Mouse (Mus musculus): Measurements from ENCODE around the gene Hnrnpul1.

The Hnrnpul1 gene

DNA sequence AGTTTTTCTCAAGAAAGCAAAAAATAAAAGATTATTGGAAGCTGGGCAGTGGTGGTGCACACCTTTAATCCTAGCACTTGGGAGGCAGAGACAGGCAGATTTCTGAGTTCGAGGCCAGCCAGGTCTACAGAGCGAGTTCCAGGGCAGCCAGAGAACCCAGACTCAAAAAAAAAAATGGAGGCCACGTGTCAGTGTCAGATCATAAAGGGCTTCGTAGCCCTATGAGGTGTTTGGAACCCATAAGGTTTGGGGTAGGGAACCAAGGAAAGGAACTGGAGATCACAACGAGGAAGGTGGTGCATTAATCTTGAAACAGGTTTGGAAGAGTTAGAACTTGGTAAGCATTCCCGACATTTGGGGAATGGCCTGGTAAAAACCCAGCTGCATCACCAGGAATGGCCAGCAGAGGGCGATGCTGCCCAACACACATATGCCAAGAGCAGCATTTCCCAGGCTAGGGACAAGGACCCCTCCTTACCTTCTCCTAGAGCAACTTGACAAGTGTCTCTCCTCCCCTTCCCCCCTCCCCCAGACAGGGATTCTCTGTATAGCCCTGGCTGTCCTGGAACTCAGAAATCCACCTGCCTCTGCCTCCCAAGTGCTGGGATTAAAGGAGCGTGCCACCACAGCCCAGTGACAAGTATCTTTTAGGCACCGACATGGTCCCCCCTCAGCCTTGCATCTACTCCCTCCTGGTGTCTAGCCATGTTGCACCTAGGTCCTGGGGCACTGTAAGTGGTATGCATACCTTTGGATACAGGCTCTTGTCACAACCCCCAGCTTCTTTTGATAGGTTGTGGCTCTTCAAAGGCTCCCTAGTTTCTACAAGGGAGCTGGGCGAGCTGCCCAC lies 34.6 kb downstream of the Hnrnpul1 start:
- peak; percentile 65 for DNase-seq (ENCODE audit: low read depth, low spot score)

DNA sequence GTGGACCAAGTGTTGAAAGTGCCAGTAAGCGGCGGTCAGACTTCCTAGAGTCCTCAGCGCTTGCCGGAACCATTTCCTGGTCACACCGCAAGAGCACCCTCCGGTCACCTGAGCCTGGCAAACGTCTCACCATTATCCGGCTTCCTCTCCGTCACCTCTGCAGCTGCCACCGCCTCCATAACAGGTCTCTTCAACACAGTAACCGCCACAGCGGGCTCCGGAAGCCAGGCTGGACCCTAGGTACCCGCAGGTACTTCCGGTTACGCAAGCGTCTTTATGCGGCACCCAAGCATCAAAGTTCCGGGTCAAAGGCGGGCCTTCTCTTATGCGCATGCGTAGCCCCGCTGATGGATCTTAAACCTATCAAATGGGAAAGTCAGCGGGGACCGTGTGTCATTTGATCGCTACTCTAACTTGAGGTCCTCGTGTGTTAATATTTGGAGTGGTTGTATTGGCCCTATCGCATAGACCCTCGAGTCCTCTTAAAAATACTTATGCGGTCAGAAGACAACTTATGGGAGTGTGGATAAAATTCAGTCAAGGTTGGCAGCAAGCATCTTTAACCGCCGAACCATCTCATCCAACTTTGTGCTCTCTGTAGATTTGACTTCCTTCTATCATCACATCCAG lies 35.7 kb downstream of the Hnrnpul1 start, which contains the start of gene Ccdc97:
Ccdc97 (minus strand) TSS at position 301 of the 630 bp plus-strand sequence.
- DNase-seq (ENCODE audit: low read depth, low spot score) = peak; percentile 94

DNA sequence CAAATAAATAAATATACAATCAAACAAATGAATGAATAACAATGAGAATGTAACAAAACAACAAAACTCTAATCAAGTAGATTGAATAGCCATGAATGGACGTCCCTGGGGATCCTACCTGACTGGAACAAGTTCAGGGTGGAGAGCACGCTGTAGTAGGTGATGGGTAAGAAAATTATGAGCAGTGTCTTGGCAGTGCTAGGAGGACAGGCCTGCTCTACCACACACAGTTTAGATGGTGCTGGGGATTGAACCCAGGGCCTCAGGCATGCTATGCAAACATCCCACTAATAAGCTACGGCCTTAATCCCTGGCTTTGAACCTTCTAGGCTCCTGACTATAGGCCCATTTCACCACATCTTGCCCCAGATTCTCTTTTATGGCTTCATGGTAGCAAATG lies 37.1 kb downstream of the Hnrnpul1 start:
- no peak for DNase-seq (ENCODE audit: low read depth, low spot score)

DNA sequence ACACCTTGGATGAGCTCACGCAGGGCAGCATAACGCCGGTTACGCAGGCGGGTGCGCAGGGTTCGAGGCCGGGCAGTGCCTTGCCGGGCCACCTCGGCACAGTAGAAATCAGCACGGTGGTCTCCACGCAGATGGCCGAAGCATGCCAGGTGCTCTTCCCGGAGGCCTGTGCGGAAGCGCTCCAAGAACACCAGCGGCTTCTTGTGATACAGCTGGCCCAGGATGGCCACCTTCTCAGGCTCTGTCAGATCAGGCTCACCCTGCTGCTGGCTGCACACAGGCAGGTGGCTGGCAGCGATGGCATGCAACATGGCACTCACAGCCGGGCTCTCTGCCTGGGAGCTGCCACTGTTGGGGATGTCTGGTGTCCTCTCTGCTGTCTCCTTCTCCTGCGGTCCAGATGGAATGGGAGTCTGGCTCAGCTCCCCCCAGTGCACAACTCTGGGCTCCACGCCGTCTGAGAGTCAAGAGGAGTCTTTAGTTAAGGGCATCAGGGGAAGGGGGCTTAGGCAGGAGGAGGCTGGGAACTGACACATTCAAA lies 38.8 kb downstream of the Hnrnpul1 start:
- DNase-seq (ENCODE audit: low read depth, low spot score) = no peak

DNA sequence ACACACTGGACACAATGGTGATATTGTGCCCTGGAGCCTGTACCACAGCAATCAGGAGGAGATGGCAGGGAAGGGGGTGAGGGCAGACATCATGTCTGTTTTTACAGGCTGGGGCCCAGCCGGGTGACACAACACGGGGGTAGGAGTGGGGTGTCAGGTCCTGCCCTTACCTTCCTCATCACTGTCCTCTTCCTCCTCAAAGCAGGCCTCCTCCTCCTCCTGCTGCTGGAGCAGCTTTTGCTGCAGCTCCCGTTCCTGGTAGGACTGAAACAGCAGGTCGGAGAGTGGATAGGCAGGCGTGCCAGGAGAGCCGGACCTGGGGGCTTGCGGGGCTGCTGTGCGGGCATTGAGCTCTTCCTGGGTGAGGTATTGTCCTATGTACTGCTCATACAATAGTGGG lies 40.0 kb downstream of the Hnrnpul1 start:
- DNase-seq (ENCODE audit: low read depth, low spot score) = no peak

DNA sequence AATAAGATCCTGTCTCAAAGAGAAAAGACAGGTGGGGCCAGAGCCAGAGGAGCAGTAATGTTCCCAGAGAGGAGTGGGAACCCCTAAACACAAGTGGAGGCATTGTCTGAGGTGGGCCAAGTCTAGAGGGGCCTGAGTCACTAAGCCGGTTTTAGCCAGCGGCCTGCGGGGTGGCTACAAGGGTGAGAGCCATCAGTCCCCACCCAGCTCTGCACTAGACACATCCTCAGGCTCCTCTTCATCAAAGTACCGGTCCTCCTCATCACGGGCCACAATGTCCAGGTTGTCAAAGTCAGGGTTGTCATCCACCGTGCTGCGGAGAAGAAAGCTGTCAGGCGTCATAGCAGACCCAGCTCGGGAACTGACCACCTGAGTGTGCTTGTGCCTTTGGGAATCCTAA lies 41.8 kb downstream of the Hnrnpul1 start:
- DNase-seq (ENCODE audit: low read depth, low spot score) = no peak

DNA sequence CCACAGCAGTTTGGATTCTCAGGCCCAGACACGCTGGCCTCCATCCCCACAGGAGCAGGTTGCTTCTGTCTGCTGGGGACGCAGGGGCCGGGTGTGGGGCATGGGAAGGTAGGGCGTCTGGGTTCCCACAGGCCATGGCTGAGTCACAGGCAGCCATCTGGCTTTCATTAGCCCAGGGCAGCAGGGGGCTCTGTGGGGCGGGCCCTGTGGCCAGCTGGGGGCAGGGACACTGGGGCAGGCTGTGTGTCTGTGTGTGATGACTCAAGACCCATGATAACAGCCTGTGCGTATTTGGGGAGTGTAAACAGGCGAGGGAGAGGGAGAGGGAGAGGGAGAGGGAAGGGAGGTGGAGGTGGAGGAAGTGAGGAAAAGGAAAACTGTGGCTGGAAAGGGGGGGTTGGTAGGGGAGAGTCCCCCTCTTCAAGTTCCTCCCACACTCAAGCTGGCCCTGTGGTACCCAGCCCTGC lies 42.8 kb downstream of the Hnrnpul1 start:
- DNase-seq (ENCODE audit: low read depth, low spot score) = no peak

DNA sequence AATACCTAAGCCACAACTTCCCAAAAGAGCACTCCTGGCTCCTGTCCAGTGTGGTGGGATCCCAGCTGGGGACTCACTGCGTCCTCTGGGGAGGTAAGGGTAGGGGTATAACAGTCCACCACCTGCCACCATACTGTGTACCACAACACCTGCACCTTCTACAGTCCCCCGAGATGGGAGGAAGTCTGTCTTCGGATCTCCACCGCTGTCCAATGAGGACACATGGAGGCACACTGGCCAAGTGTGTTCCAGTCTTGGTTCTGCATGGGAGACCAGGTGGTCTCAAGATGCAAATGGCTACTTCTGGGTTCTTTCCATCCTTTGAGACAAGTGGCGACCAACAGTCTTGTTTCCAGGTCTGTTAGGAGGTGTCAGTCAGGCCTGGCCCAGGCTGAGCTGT lies 43.4 kb downstream of the Hnrnpul1 start:
- no peak for DNase-seq (ENCODE audit: low read depth, low spot score)

DNA sequence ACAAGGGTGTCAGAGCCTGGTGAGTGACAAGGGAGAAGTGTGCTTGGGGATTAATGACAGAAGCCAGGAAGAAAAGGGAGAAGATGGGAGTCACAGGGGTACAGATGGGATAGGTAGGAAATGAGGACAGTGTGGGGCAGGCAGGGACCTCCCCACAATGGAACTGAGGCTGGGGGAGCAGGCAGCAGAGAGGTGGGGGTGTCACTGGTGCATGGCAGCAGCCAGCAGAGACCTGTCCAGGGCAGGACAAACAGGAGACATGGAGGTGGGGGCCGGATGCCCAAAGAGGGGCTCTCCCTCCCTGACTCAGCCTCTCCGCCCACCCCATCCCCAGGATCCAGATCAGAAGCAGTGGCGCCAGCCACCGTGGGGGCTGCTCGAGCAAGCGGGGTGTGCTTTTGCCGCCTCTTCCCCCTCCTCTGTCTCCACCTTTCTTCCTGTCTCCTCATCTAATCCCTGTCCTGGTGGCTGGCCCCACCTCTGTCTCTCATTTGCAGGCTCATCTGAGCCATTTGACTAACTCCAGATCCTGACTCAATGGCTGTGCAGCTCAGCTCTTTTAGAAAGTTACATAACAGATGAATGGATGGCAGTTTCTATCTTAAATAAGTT lies 43.9 kb downstream of the Hnrnpul1 start:
- DNase-seq (ENCODE audit: low read depth, low spot score) = no peak

DNA sequence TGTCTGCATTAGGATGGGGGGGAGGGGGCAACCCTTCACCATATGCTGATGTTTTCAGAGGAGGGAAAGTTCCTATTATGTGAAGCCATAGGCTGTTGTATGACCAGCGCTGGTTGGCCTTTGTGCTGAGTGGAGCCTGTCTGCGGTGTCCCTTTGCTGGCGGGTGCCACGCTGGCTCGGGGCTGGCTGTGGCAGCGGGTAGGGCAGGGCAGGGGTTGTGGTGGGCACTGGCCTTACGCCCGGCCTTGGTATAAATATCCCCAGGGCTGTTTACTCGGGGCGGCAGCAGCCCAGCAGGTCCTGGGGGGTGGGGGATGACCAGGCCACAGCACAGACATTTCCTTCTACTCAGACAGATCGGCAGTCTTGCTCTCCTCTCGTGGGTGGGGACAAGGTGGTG lies 44.6 kb downstream of the Hnrnpul1 start:
- DNase-seq (ENCODE audit: low read depth, low spot score) = no peak

DNA sequence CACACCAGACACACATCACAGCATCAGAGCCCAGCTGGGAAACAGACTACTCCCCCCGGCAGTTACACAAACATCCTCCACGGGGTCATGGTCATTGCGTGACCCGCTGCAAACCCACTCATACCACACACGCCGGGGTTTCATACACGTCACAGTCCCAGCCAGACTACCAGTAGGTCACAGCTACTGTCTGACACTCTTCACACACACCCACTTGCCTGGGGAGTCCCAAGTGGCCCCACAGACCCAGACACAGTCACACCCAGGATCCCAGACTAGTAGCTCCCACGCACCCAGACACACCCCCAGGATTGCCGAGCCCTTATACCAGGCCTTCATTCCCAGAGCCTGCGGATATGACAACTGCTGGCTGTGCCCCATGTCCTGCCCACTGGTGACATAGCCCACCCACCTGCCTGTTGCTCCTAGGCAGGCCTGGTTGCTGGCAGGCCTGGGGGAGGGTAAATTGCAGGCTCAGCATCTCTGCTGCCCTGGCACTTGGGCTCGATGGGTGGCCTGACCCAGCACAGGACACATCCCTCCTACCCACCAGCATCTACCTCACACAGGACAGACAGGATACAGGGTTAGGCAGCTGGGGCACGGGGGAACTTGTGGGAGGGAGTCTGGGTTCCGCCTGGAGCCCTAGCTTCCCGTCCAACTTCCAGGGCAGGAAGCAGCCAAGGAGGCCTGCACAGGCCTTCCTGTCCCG lies 46.8 kb downstream of the Hnrnpul1 start:
- DNase-seq (ENCODE audit: low read depth, low spot score) = no peak

DNA sequence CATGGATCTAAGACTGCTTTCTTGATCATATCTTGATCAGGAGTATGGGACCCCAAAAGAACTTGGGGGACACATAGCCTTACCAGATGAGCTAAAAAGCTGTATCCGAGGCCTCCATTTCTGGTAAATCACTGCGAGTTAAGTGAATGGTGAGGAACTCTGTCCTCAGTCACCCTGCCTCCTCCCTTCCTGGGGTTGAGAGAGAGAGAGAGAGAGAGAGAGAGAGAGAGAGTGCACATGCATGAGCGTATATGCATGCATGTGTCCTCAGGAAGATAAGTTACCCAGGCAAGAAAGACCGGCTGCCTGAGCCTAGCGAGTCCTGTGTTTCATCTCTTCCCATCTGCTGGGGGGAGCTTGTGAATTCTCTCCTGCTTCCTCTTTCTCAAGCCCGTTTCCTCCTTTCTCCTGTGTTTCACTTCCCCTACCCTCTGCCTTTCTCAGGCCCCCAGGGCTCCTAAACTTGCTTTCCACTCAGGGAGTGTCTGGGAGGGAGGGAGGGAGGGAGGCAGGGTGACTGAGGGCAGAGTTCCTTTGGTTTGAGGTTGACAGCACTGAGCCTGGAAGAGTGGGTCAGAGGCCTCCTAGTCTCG lies 47.9 kb downstream of the Hnrnpul1 start:
- no peak for DNase-seq (ENCODE audit: low read depth, low spot score)

DNA sequence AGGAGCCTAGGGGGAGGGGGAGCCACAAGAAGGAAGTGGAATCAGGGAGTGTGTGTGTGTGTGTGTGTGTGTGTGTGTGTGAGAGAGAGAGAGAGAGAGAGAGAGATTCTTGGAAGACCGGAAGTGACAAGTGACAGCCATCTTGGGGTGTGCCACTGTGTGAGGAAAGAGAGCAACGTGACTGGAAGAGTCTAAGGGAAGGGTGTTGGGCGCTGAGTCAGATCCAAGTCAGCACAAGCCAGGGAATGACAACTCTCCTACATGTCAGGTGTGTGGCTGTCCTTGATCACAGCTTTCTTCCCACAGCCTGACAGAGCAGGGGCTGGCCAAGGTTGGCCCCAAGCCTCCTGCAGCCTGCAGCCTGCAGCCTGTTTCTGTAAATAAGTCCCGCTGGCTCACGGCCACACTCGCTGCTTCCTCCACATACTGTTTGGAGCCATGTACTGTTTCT lies 48.7 kb downstream of the Hnrnpul1 start:
- no peak for DNase-seq (ENCODE audit: low read depth, low spot score)

DNA sequence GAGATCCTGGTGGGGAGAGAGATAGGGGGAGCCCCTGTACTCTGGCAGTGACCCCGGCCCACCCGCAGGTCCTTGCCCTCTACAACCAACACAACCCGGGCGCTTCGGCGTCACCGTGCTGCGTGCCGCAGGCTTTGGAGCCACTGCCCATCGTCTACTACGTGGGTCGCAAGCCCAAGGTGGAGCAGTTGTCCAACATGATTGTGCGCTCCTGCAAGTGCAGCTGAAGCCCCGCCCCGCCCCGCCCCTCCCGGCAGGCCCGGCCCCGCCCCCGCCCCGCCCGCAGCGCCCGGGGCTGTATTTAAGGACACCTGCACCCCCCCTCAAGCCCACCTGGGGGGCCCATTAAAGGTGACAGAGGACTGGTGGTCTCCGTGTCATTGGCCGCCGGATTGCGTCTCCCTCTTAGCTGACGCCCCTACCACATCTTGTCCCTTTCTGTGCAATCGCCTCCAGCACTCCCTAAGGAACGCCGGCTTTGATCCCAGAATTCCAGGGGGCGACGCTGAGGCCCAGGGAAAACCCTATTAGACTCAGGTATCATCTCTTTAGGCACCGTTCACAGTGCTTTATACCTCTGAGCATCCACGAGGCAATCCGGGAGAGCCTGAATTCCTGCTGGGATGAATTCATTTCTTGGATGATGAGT lies 49.7 kb downstream of the Hnrnpul1 start:
- no peak for DNase-seq (ENCODE audit: low read depth, low spot score)

DNA sequence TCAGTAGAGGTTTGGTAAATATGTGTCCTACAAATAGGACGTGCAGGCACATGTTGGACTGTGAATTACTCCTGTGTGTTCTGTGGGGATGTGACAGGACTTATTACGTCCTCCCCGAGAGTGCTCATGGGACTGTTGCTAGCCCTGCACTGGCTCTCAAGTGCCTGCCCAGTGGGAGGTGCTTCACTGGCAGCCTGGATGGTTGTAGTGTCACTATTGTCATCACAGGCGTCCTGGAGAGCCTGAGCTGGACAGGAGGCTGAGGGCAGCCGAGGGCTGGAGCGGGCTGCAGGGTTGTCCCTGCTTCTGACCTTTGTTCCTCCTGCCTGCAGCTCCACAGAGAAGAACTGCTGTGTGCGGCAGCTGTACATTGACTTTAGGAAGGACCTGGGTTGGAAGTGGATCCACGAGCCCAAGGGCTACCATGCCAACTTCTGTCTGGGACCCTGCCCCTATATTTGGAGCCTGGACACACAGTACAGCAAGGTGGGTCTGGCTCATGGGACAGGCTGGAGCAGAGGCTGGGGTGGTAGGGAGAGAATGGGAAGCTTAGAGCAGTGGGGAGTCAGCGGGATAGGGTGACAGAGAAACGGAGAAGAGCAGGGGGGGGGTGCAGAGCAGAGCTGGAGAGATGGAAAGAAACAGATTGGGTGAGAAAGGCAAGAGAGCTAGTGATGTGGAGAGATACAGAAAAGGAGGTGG lies 50.6 kb downstream of the Hnrnpul1 start:
- no peak for DNase-seq (ENCODE audit: low read depth, low spot score)

DNA sequence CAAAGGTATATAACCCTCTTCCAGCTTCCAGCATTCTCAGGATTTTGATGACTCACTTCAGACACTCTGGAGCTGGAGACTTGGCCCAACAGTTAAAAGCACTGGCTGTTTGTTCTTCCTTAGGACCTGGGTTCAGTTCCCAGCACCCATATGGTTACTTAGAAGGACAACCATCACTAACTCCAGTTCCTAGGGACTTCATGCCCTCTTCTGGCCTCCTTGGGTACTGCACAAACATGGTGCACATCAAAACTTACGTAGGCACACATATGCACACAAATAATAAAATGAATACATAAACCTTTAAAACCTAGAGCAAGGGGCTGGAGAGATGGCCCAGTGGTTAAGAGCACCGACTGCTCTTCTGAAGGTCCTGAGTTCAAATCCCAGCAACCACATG lies 52.2 kb downstream of the Hnrnpul1 start:
- DNase-seq (ENCODE audit: low read depth, low spot score) = no peak

DNA sequence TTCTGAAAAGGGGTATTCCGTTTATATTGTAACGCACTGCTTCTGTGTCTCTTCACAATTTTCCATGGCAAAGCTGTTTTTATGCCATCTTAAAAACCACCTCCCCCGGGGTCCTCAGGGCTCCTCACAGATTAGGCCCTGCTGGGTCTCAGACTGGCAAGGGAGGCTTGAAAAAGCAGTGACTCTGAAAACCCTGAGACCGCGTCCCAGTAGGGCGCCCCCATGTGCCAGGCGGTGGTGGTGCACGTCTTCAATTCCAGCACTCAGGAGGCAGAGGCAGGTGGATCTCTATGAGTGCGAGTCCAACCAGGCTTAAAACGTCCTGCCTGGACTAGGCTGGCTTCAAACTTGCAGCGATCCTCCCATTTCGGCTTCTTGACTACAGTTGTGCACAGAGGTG lies 53.8 kb downstream of the Hnrnpul1 start:
- DNase-seq (ENCODE audit: low read depth, low spot score) = no peak

DNA sequence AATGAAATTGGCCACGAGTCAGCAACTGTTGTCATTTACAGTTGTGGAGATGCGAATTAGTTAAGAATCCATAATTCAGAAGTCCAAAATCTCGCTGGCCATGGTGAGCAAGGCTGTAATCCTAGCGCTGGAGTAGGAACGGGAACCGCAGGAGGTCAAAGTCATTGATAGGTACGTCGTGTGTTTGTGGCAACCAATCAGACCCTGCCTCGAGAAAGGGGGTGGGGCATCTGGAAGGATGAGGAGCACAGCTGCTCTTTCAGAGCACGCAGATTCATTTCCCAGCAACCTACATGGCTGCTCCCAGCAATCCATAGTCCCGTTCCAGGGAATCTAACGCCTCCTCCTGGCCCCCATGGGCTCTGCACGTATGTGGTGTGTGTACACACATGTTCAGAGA lies 54.7 kb downstream of the Hnrnpul1 start:
- DNase-seq (ENCODE audit: low read depth, low spot score) = no peak

DNA sequence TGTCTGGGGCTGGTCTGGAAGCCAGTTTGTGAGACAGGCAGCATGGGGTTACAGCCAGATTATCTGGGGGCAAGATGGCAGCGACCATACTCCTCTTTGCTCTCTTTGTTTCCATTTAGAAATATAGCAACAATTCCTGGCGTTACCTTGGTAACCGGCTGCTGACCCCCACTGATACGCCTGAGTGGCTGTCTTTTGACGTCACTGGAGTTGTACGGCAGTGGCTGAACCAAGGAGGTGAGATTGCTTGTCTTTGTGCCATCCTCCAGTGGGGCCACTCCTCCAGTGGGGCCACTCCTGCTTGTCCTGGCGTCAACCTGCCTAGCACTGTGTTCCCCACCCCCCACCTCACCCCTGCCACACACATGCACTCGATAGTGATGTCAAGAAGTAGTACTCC lies 60.5 kb downstream of the Hnrnpul1 start:
- no peak for DNase-seq (ENCODE audit: low read depth, low spot score)

DNA sequence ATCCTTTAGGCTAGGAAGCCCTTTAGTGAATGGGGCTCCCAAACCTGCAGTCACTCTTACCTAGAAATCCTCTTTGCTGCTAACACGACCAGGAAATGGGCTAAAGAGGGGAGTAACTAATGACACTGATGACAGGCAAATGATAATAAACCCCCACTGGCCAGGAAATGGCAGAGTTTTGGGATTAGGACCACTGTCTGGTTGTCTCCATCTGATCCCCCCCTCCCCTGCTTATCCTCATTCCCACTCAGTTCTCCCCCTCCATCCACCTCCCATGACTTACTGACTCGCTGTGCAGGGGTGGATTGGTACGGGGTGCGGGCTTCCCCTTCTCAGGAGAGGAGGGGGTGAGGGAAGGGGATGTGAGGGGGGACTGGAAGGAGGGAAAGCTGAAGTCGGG lies 64.5 kb downstream of the Hnrnpul1 start:
- no peak for DNase-seq (ENCODE audit: low read depth, low spot score)

All from c-Kit-negative CD71-positive TER-119-positive erythroid progenitor cells, embryonic 14.5 days (primary cell).